24 mouse cellular contexts compared by ENCODE assay signal in the genomic region with DNA sequence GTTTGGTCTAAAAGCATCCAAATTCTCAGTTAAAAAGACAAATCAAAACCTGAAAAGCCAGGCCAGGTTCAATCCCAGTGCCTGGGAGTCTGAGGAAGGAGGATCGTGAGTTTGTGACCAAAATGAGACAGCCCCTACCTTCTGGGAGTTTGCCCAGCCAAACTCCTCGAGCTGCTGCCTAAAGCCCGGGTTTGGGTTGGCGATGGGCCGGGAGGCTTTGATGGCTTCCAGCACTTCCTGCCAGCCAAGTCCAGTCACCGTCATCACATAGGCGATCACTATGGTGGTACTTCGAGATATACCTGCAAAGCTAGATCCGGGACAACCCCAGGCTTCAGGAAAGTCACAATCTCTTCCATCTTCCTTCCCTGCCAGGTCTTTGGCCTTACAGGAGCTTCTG. TPM values are rescaled to one million over a fixed set of nuclear protein-coding genes. Genes with fewer than 3 reads are reported as not detected.
"Had no signal": no experiment of that assay in that cellular context is flagged by ENCODE, and none has a peak within 500 bp of the region (broad histone marks: within the 10 kb centered on the region; RNA-seq: fewer than 3 reads in every experiment).

No protein-coding gene starts in this region.

- H3K27ac ChIP-seq: liver, embryonic 14.5 days; midbrain, embryonic 10.5 days; midbrain, embryonic 12.5 days; midbrain, embryonic 15.5 days; neural tube, embryonic 13.5 days; neural tube, embryonic 15.5 days had no signal

- H3K4me3 ChIP-seq: myocyte had no signal

- H3K9ac ChIP-seq: liver, embryonic 14.5 days; lung, embryonic 14.5 days had no signal

- H3K36me3 ChIP-seq: midbrain, embryonic 10.5 days; midbrain, embryonic 12.5 days; midbrain, embryonic 15.5 days; neural tube, embryonic 13.5 days had no signal

- H3K9me3 ChIP-seq: midbrain, embryonic 10.5 days; midbrain, embryonic 12.5 days; midbrain, embryonic 15.5 days; neural tube, embryonic 13.5 days; neural tube, embryonic 15.5 days had no signal

- DNase-seq: lung, adult 18-20 months; lung, embryonic 14.5 days; lung, postnatal 10 days; retina, postnatal 1 day; right cerebral cortex, adult 18-20 months; right cerebral cortex, postnatal 4 days; spleen, adult 18-20 months; thymus, adult 18-20 months; thymus, postnatal 14 days; thymus, postnatal 36 days had no signal

RNA-seq across cellular contexts. Expression of a gene that starts 7.5 kb away (rescaled TPM):
- total RNA-seq: megakaryocyte, adult 5-6 weeks; megakaryocyte-erythroid progenitor cell, adult 5-6 weeks had no signal
- polyA plus RNA-seq: liver, embryonic 16.5 days; lung, embryonic 16.5 days; small intestine, adult 2 months had no signal

RNA-seq across cellular contexts. Expression of a gene that starts 11.0 kb away (rescaled TPM):
- total RNA-seq: megakaryocyte, adult 5-6 weeks; megakaryocyte-erythroid progenitor cell, adult 5-6 weeks had no signal

RNA-seq across cellular contexts. Expression of a gene that starts 18.3 kb away (rescaled TPM):
- total RNA-seq: megakaryocyte-erythroid progenitor cell, adult 5-6 weeks had no signal
- polyA plus RNA-seq: myocyte; small intestine, adult 2 months had no signal

RNA-seq across cellular contexts. Expression of a gene that starts 32.9 kb away (rescaled TPM):
- total RNA-seq: megakaryocyte, adult 5-6 weeks; megakaryocyte-erythroid progenitor cell, adult 5-6 weeks had no signal
- polyA plus RNA-seq: liver, embryonic 14.5 days; lung, embryonic 14.5 days; midbrain, embryonic 12.5 days; midbrain, embryonic 15.5 days; neural tube, embryonic 11.5 days; neural tube, embryonic 13.5 days; small intestine, adult 2 months; stomach, embryonic 14.5 days had no signal
